Mouse (Mus musculus) T-helper 1 cell (primary cell): ENCODE results near the gene Rgs3.

Experiments
- in situ Hi-C: fragments of 300-600 bp; cut with MboI, MseI; formaldehyde crosslinking; loops from one replicate; pipeline ENCODE4 v1.15.1; 2025; ENCODE audit warnings: high pct_unique_total_duplicates

Rgs3 gene

GRCm38 (mm10) chr4:62626228-62627026 is 66.8 kb downstream of the Rgs3 start:
- in situ Hi-C loops: no loop called here

- in situ Hi-C loops: no loop called here
Observed at GRCm38 (mm10) chr4:62627331-62627730, 67.7 kb downstream of the Rgs3 start.

- in situ Hi-C loops: no loop called here
Observed at GRCm38 (mm10) chr4:62628547-62628946, 68.9 kb downstream of the Rgs3 start.

- in situ Hi-C loops: no loop called here
Observed at GRCm38 (mm10) chr4:62629461-62629860, 69.8 kb downstream of the Rgs3 start.

- in situ Hi-C loops: loop anchor here (10.0 kb wide), 1 partner anchor 775 kb away; the partner anchor contains the start of gene Akna
Observed at GRCm38 (mm10) chr4:62629905-62630304, 70.3 kb downstream of the Rgs3 start.

GRCm38 (mm10) chr4:62633243-62633642 is 73.6 kb downstream of the Rgs3 start:
- in situ Hi-C loops: loop anchor here (10.0 kb wide), 1 partner anchor 772 kb away; the partner anchor contains the start of gene Akna

- in situ Hi-C loops: loop anchor here (10.0 kb wide), 1 partner anchor 771 kb away; the partner anchor contains the start of gene Akna
Observed at GRCm38 (mm10) chr4:62634054-62634591, 74.5 kb downstream of the Rgs3 start.

- in situ Hi-C loops: loop anchor here (10.0 kb wide), 1 partner anchor 770 kb away; the partner anchor contains the start of gene Akna
Observed at GRCm38 (mm10) chr4:62634840-62635239, 75.2 kb downstream of the Rgs3 start.

GRCm38 (mm10) chr4:62636047-62636446 is 76.4 kb downstream of the Rgs3 start:
- in situ Hi-C loops: loop anchor here (10.0 kb wide), 1 partner anchor 769 kb away; the partner anchor contains the start of gene Akna

- in situ Hi-C loops: loop anchor here (10.0 kb wide), 1 partner anchor 767 kb away; the partner anchor contains the start of gene Akna
Observed at GRCm38 (mm10) chr4:62637856-62638604, 78.4 kb downstream of the Rgs3 start.

- in situ Hi-C loops: no loop called here
Observed at GRCm38 (mm10) chr4:62640496-62641229, 81.0 kb downstream of the Rgs3 start.

- in situ Hi-C loops: no loop called here
Observed at GRCm38 (mm10) chr4:62641230-62641589, 81.6 kb downstream of the Rgs3 start.

- in situ Hi-C loops: no loop called here
Observed at GRCm38 (mm10) chr4:62641656-62642055, 82.0 kb downstream of the Rgs3 start.

GRCm38 (mm10) chr4:62643401-62643800 is 83.8 kb downstream of the Rgs3 start:
- in situ Hi-C loops: no loop called here

- in situ Hi-C loops: no loop called here
Observed at GRCm38 (mm10) chr4:62644031-62644793, 84.6 kb downstream of the Rgs3 start.

GRCm38 (mm10) chr4:62646556-62647248 is 87.1 kb downstream of the Rgs3 start:
- in situ Hi-C loops: no loop called here

- in situ Hi-C loops: no loop called here
Observed at GRCm38 (mm10) chr4:62648848-62649247, 89.2 kb downstream of the Rgs3 start.

GRCm38 (mm10) chr4:62649536-62650230 is 90.0 kb downstream of the Rgs3 start:
- in situ Hi-C loops: no loop called here

GRCm38 (mm10) chr4:62651179-62651760 is 91.6 kb downstream of the Rgs3 start:
- in situ Hi-C loops: no loop called here
